Mouse (Mus musculus) activated CD4-positive, CD25-positive, alpha-beta regulatory T cell, adult 4 months (primary cell): ENCODE data around the gene Tspan9. TPM values are rescaled to one million over a fixed set of nuclear protein-coding genes. Genes with fewer than 3 reads are reported as not detected.

ENCODE experiments used
- ATAC-seq: one replicate; pipeline ENCODE4 v1.8.0; 2017
- polyA plus RNA-seq, 2 experiments: library from polyadenylated mRNA; unstranded; fragments of 100-300 nt; shearing (Covaris generic); gene quantifications; one replicate each; pipeline ENCODE4 v1.2.1; 2017

The Tspan9 gene
- polyA plus RNA-seq, 2 experiments from 2014 or later, result 0.08 to 0.23 TPM

- ATAC-seq, result no peak
These were observed 133.0 kb downstream of the Tspan9 start for GRCm38 (mm10) chr6:128010135-128010971.

DNA sequence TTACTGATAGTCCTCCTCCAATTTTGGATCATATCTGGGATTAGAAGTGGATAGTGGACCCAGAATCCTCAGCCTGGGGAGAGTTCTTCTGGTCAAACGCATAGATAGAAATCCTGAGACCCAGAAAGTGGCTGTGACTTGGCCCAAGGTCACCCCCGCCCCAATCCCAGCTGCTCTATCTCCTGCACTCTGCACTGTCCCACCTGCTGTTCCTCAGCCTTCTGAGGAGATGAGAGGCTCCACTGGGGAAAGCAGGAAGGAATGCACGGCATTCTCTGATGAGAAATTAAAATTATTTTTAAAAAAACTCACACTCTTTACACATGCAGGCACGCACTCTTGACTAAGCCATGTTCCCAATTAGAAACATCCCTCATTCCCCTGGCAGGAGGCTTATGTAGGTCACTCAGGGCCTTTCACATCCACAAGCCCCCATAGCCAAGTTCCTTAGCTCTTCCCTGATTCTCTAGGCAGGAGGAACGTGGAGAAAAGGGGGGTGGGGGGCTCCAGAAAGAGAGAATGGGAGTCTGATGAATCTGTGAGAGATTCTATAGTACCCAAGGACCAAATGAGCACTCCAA lies 135.3 kb downstream of the Tspan9 start:
- ATAC-seq, result no peak

DNA sequence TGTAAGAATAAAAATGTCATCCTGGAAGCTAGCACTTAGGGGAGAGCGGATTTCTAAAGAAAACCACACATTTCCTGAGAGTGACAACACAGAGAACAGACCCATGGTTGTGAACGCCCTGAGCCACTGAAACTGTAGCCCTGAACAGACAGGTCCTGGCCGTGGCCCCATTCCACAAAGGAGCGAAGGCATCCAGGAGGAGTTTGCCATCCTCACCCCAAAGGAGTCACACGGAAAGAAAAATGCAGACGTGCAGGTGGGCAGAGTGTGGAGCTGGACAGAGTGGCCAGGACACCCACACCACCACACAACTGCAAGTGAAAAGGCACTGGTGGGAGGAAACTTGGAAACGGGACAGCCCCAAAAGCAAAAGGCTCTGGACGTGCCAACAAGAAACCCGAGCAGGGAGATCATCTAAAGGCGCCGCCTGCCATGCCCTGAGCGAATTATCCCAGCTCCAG lies 136.1 kb downstream of the Tspan9 start:
- ATAC-seq, result no peak

GRCm38 (mm10) chr6:128006156-128006555 lies 137.2 kb downstream of the Tspan9 start:
- no peak for ATAC-seq

DNA sequence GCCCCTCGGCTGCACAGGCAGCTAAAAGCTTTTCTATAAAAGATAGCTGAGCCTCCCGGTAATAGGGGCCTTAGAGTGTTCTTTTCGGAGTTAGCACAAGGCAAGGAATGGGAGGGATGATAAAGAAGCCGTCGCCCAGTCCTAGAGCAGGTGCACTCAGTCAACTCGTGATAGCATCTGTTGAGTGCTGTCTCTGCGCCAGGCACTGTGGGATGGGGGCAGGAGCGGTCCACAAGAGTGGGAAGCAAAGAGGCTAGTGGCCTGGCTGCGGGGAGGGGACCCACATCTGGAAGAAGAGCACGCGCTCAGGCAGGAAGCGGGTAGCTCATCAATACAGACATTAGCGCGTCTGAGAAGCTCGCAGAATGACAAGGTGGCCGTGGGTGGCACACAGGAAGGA lies 138.8 kb downstream of the Tspan9 start:
- no peak for ATAC-seq

DNA sequence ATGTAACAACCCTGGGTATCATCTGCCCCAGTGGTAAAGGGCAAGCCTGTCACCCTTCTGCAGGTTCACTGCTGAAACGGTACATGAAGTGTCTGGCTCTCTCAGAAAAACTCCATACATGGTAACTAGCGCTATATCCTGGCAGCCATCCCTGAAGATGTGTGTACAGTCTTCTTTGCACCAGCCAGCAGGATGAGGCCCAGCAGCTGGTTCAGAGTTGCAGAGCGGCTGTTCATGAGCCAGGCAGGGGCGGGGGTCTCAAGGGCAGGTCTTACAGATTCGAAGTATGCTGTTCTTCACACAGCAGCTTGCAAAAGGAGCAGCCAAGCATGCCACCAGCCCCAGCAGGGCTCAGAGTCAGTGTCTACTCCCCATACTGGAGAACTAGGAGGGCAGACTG lies 139.9 kb downstream of the Tspan9 start:
- no peak for ATAC-seq

GRCm38 (mm10) chr6:128002667-128003066 lies 140.7 kb downstream of the Tspan9 start:
- no peak for ATAC-seq

GRCm38 (mm10) chr6:128002104-128002503 lies 141.3 kb downstream of the Tspan9 start:
- ATAC-seq, result no peak

- no peak for ATAC-seq
These were observed 141.8 kb downstream of the Tspan9 start for GRCm38 (mm10) chr6:128001587-128001986.

DNA sequence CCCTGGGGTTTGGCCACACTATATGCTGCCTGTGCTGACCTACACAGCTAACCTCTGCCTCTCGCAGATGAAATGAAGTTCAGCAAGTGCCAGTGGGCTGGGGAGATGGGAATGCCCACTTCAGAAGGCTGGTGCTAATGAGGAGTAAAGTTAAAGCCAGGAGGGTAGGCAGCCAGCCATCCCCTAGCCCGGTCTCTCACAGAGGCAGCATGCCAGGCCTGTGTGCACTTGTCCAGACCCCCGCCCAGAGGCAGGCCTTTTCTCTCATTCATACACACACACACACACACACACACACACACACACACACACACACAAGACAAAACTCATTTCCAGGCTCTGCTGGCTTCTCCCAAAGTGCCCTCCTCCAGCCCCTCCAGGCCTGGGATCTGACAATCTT lies 142.6 kb downstream of the Tspan9 start:
- ATAC-seq, result no peak

- no peak for ATAC-seq
These were observed 144.3 kb downstream of the Tspan9 start for GRCm38 (mm10) chr6:127999118-127999517.

DNA sequence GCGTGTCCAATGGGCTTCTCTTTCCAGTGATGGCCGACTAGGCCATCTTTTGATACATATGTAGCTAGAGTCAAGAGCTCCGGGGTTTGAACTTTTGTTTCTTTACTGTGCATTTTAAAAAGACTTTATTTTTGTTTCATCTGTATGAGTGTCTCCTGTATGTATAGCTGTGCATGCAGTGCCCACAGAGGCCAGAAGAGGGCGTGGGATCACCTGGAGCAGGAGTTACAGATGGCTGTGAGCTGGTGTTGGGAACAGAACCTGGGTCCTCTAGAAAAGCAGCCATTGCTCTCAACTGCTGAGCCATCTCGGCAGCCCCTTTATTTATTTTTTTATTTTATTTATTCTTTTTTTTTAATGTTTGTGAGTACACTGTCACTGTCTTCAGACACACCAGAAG lies 146.5 kb downstream of the Tspan9 start:
- no peak for ATAC-seq

DNA sequence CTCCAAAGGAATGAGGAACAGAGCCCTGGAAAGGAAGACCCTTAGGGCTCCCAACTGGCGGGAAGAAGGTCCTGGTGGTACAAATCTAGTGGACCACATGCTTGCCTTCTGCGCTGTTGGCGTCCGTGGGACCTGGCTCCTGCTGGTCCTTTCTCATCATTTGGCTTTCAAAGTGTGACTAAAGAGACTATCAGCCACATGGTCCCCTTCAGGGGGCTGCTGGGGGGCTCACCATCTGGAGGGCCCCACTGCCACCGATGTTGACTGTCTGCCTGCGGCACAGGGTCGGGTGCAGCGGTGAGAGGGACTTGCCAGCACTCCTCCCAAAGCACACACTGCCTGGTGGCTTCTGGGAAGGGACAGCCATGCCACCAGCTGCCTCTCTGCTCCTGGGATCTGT lies 150.4 kb downstream of the Tspan9 start:
- no peak for ATAC-seq

- peak; percentile 23 for ATAC-seq
These were observed 151.8 kb downstream of the Tspan9 start for GRCm38 (mm10) chr6:127991509-127992176.

GRCm38 (mm10) chr6:127989624-127990212 lies 153.7 kb downstream of the Tspan9 start:
- ATAC-seq, result no peak

- no peak for ATAC-seq
These were observed 154.4 kb downstream of the Tspan9 start for GRCm38 (mm10) chr6:127988944-127989494.

GRCm38 (mm10) chr6:127987374-127987773 lies 156.0 kb downstream of the Tspan9 start:
- ATAC-seq, result no peak

- no peak for ATAC-seq
These were observed 157.0 kb downstream of the Tspan9 start for GRCm38 (mm10) chr6:127986357-127986756.

DNA sequence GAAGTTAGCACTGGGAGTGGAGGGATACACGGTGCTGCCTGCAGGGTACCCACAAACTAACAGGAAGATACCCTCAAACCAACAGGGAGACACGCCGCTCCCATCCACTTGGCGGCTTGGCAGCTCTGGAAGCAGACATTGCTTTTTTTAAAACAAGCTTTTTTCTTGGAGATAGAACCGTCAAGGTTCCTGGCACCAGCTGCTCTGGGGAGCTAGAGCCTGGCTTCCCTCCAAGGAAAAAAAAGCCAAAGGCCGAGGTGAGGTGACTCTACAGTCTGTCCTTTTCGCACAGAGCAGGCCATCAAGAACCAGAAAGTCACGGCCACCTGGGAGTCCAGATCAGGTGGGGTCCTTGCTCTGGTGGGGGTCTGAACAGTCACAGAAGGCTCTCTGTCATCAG lies 162.2 kb downstream of the Tspan9 start:
- no peak for ATAC-seq

DNA sequence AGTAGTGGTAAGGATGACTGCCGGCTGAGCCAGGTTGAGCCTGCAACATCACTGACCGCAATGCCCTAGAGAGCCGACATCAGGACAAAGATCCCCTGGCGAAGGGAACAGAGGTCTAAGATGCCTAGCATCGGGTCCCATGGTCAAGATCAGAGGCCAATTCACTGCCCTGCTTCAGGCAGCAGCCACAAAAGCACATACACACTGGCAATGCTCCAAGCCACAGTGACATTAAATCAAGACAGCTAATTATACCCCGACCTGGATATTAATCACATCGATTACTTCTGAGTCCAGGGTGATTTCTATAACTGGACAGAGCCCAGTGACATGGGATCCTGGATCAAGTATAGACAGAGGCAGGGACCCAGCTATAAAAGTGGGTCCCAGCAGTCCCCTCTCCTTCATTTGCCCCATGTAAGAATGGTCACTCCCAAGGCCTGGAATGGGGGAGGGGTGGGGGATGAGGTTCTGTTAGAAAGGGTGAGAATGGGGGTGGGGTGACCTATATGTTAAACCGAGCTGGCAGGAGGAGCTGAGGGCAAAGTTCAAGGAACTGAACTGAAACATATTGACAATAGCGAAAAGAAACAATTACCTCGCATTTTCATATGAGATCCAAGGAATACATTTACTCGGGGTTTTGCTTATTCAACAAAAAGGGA lies 162.9 kb downstream of the Tspan9 start:
- no peak for ATAC-seq

- no peak for ATAC-seq
These were observed 163.6 kb downstream of the Tspan9 start for GRCm38 (mm10) chr6:127979831-127980230.

- ATAC-seq, result no peak
These were observed 164.5 kb downstream of the Tspan9 start for GRCm38 (mm10) chr6:127978941-127979340.
